Mouse (Mus musculus): ENCODE data around the gene Cfap43.

- TF ChIP-seq POLR2A (IDR thresholded peaks at IDR 0.05; ENCODE audit: insufficient read length, low read depth) (no peak), USF1 (IDR thresholded peaks at IDR 0.05; ENCODE audit: low read depth) (no peak), MAX (IDR thresholded peaks at IDR 0.05; ENCODE audit: low read depth) (no peak), E2F4 (IDR thresholded peaks at IDR 0.05; ENCODE audit: insufficient read depth) (no peak), POLR2AphosphoS2 (IDR thresholded peaks at IDR 0.05; ENCODE audit: insufficient read length, low read depth) (no peak), MYOG (IDR thresholded peaks at IDR 0.05; ENCODE audit: control insufficient read depth in 1 of 3, insufficient read depth in 1 of 3, insufficient read length in 2 of 3, low read depth in 2 of 3) (no peak), CEBPB (IDR thresholded peaks at IDR 0.05; ENCODE audit: insufficient read depth, poor library complexity, severe bottlenecking) (no peak), REST (IDR thresholded peaks at IDR 0.05; ENCODE audit: insufficient read depth, insufficient read length) (no peak), MYOD1 (IDR thresholded peaks at IDR 0.05; ENCODE audit: control insufficient read depth in 1 of 3, insufficient read length in 2 of 3, low read depth in 2 of 3) (no peak), SRF (IDR thresholded peaks at IDR 0.05; ENCODE audit: control insufficient read depth, insufficient read length, low read depth) (no peak)
Observed at GRCm38 (mm10) chr19:47821494-47821872, 97.6 kb downstream of the Cfap43 start.
